Mouse (Mus musculus) lung, postnatal 0 days (tissue): ENCODE measurements around the gene Lyrm7.

Source experiments
- CTCF ChIP-seq: IDR thresholded peaks from 2 replicates; pipeline ENCODE4 v1.5.1; 2016; ENCODE audit warnings: antibody characterized with exemption, mild to moderate bottlenecking
- EP300 ChIP-seq: IDR thresholded peaks from 2 replicates; pipeline ENCODE4 v1.6.1; 2016; ENCODE audit warnings: antibody characterized with exemption, mild to moderate bottlenecking, control low read depth

- TF ChIP-seq CTCF, result no peak
- TF ChIP-seq EP300, result no peak
These were observed 33.9 kb downstream of the Lyrm7 start for GRCm38 (mm10) chr11:54826819-54827218.
